Mouse (Mus musculus) brown adipose tissue, adult 24 weeks (tissue): Measurements from ENCODE around the gene Rplp0. TPM values are rescaled to one million over a fixed set of nuclear protein-coding genes. Genes with fewer than 3 reads are reported as not detected.
"Not testable (repeated sequence)": the region's sequence is repeated elsewhere in the genome, so short reads cannot be mapped to it uniquely, and the experiment has no call there.

Experiments used
- H3K27ac ChIP-seq: fragments of 200-500 bp; replicated peaks from 2 replicates; pipeline ENCODE4 v1.5.1; 2012; ENCODE audit warnings: low read depth, mild to moderate bottlenecking, low read length
- H3K4me1 ChIP-seq: fragments of 200-500 bp; 2 replicates; pipeline ENCODE4 v1.6.1; 2012; ENCODE audit warnings: low read length, mixed read lengths; ENCODE audit not compliant: control insufficient read depth, insufficient read depth, insufficient read length
- H3K4me3 ChIP-seq: fragments of 200-500 bp; 2 replicates; pipeline ENCODE4 v1.5.1; 2012; ENCODE audit warnings: low read depth, mild to moderate bottlenecking, low read length, moderate library complexity; ENCODE audit not compliant: insufficient read depth
- polyA plus RNA-seq: library from polyadenylated mRNA; stranded (reverse); fragments of >200 nt; gene quantifications from 2 replicates; pipeline ENCODE4 v1.2.4, GENCODE M21; 2012; ENCODE audit not compliant: missing spikeins, insufficient read depth, insufficient read length

Gene Rplp0
- polyA plus RNA-seq, 1 experiment: 575 TPM

DNA sequence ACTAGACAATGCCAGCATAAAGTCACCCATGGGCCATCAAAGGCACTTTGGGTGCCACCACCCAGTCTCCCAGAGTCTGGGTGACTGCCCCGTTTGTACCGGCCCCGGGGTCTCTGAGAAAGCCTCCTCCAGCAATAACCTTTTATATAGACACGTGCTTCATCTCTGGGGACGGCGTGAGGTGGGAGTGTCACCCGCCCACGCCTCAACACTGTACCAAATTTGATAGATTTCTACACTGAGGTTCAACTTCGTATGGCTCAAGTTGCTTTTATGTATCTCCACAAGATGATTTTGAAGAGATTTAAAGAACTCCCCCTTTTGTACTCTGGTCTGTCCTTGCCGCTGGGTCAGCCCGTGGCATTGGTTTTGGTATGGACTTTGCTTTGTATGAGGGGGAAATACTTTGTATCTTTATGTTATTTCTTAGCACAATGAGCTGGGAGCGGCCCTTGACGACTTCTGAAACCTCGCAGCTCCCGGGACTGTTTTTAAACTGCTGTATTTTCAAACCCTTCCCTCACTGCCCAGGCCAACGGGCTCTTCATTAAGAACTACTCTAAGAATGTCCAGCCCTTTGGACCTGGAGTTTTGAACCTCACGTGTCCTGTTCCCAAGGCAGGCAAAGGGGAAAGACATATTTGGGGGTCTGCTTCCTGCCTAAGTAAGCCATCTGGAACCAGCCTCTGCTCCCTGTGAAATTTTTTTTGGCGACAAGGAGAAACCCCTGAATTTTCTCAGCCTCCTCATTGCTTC lies 4.6 kb upstream of the Rplp0 start:
- H3K4me3 ChIP-seq: no peak overlapping the region
- no peaks in the 10 kb centered on the region for H3K4me1 ChIP-seq
- no peak overlapping the region for H3K27ac ChIP-seq

DNA sequence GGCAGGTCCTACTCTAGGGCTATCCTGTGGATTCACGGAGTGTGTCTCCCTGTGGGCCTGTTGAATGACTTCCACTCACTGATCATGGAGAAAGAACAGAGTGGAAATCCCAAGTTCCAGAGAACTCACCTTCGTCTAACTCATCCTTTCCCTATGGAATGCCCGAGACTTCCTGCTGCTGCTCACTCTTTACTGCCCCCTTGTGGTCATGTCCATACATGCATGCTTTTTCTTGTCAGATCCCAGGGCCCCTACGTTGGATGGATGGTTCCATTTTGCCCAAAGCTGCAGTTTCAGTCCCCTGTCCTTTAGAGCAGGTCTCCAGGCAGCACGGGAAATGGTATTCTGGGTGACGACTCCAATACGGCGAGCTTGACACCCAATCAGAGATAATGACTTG lies 3.0 kb upstream of the Rplp0 start:
- Histone ChIP-seq H3K4me1 (no peaks in the 10 kb centered on the region), H3K27ac (no peak overlapping the region), H3K4me3 (no peak overlapping the region)

DNA sequence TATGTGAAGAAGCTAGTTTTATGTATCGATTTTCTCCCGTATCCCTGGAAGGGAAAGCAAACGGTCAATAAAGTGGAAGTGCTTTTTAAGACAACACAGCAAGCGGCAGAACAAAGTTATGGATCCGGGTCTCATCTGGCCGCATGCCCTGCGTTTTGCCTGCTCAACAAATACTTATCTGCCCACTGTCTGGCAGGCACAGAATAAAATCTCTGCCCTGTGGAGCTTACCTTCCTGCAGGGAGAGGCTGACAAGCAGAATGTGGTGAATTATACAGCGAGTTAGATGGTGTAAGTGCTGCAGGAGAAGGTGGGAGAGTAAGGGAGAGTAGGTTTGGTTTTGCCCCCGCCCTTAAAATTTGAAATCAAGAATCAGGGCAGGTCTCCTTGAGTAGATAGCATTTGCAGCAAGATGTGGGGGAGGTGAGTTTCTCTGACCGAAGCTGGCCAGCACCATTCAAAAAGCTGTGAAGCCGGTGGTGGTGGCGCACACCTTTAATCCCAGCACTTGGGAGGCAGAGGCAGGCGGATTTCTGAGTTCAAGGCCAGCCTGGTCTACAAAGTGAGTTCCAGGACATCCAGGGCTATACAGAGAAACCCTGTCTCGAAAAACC lies 979 bp upstream of the Rplp0 start:
- no peaks in the 10 kb centered on the region for H3K4me1 ChIP-seq
- H3K4me3 ChIP-seq: no peak overlapping the region
- no peak overlapping the region for H3K27ac ChIP-seq

DNA sequence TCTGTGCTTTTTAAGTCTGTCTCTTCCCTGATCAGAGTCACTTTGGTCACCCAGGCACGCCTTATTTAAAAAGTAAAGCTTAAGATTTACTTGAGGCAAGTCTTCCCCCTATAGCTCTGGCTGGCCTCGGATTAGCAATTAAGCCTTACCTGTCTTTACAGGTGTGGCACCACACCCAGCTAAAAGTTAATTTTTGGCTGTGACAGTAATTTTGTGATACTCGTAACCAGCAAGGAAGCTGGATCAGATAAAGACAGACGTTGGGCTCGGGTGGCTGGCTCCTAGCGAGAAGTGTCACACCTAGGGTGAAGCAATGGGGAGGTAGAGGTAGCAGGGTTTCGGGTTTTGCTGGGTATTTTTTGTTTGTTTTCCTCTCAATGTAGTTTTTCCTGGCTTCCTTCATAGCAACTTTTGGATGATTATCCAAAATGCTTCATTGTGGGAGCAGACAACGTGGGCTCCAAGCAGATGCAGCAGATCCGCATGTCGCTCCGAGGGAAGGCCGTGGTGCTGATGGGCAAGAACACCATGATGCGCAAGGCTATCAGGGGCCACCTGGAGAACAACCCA lies 1.2 kb downstream of the Rplp0 start:
- Histone ChIP-seq H3K4me3 (peak overlapping the region; percentile 80), H3K4me1 (peaks cover 3% of the 10 kb centered on the region; the same call in 1 of the 2 replicates), H3K27ac (no peak overlapping the region)

DNA sequence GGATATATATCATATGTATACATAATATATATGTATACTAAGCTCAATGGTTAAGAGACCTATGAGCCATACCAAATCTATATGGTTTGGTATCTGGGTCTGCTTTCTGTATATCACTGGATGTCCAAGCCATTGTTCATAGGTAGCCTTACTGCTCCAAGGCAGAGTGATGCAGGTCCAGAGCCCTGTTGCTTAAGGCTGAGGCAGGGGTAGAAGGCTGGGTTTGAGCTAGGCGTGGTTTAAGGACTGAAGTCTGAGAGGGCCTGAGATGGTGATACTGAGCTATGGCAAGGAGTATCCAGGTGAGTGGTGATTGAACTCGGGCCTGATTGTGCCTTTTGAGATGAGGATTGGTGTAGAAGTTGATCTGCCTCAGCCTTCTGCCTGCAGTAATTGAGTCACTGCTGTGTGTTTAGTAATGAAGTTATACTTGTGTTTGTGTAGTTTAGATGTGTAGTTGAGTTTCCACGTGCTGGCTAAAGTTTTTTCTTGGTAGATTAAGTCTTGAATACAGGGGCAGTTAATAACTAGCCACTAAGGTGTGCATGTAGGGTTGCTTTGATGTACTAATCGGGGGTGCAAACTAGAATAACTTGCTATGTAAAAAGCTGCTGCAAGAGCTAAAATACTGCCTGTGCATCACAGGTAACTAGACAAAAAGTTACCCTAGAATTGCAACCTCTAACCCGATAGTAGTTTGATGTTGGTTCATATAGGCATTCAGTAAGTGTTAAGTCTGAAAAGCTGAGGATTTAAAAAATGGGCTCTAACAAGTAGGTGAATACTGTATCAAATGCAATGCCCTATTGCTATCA lies 4.7 kb downstream of the Rplp0 start:
- Histone ChIP-seq H3K27ac (no peak overlapping the region), H3K4me1 (peaks cover 13% of the 10 kb centered on the region), H3K4me3 (no peak overlapping the region)

DNA sequence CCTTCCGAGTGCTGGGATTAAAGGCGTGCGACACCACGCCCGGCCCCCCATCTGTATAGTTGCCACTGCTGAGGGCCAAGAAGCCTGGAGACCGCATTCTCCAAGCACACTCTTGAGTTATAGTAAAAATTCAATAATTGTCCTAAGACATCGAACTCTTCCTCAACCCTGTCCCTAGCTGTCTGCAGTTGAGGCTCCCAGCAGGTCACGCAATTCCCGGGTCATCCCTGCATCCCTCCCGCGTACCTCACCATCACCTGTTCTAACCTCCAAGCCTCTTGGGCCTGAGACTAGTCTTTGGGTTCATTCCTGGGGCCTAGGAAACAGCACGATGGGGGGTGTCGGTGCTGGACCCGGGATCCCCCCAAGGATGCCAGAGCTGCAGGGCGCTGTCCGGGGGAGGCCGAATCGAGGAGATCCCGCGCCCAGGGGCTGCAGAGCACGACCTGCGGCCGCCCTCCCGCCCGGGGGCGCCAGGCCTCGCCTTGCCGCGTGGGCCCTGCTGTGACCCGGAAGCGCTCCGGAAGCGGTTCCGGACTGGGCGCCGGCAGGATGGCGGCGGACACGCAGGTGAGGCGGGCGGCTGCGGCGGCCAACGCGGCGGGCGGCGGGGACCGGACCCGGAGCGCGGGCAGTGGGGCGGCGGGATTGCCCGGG lies 5.6 kb downstream of the Rplp0 start, which contains the start of gene Gcn1l1:
TSS of gene Gcn1l1 (plus strand) at position 518 of the 657 bp plus-strand sequence.
- Histone ChIP-seq H3K4me3 (peak within 1 kb of the TSS; percentile 87), H3K27ac (0 out of 2 replicates have a peak within 1 kb of the TSS, but pooled peaks have one; percentile 5), H3K4me1 (peaks cover 15% of the 10 kb centered on the region)

DNA sequence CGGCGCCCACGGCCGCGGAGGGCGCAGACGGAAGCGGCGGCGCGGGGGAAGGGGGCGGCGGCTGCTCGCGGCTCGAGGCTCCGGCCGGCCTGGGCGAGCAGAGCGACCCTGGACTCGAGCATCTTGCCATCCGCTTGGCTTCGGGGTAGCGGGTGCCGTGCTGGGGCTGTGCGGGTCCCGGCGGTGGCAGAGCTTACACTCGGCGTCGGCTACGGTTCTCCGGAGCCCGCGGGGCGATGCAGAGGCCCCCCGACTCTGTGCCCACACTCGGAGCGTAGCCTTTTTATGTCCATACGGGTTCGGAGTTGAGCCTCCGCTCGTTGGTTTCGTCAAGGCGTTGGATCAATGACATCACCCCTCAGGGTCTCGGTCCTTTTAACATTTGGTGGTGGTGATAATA lies 6.1 kb downstream of the Rplp0 start:
- H3K4me1 ChIP-seq: peaks cover 15% of the 10 kb centered on the region
- no peak overlapping the region for H3K27ac ChIP-seq
- peak overlapping the region; percentile 87 for H3K4me3 ChIP-seq

DNA sequence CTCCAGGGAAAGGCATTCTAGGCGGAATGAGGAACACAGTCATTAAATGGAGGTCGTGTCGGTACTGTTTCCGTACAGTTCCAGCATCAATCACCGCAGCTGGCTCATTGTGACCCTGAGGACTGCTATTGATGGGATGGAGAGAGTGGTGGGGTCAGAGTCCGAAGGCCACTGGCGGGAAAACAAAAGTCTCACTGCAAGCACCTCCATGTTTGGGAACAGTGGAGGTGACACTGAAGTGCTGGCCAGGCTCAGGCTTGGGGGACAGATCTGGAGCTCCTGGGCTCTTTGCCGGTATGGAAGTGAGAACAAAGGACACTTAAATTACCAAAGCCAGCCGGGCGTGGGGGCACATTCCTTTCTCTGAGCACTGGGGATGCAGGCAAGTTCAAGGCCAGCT lies 9.4 kb downstream of the Rplp0 start:
- peak overlapping the region; percentile 17 for H3K27ac ChIP-seq
- H3K4me3 ChIP-seq: no peak overlapping the region
- peaks cover 15% of the 10 kb centered on the region for H3K4me1 ChIP-seq

DNA sequence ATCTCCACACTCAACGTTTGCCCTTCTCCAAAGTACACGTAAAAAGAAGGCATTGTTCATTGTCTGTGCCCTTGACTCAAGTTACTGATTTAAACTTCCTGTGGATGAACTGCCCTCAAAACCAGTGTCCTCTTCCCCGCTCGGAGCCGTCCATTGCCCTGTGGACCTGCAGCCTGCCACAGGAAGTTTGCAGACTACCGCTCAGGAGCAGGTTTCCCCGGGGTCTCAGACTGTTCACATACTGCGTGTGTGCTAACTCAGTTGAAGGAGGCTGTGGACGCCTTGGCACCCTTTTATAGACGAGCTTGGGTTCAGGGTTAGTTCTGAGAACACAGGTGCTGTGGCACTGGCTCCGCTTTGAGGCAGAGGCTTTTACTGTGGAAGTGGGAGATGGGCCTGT lies 10.0 kb downstream of the Rplp0 start:
- peaks cover 18% of the 10 kb centered on the region for H3K4me1 ChIP-seq
- H3K4me3 ChIP-seq: no peak overlapping the region
- H3K27ac ChIP-seq: peak overlapping the region; percentile 17; the same call in 1 of the 2 replicates

DNA sequence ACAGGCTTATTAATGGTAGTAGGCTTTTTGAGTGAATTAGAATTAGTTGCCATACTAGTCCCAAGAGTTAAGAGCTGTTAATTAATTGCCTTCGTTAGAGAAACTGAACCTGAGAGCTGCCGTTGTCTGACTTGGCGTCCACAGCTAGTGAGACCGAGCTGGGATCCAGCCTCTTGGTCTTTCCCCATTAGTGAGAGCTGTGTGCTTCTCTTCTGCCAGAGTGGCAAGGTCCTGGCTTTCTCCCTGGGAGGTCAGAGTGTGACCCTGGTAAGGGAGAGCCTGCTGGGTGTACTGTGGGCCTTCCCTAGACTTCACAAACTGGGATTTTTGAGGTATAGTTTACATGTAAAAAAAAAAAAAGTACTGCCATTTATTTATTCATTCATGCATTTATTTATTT lies 10.5 kb downstream of the Rplp0 start:
- Histone ChIP-seq H3K27ac (no peak overlapping the region), H3K4me1 (peaks cover 19% of the 10 kb centered on the region)

DNA sequence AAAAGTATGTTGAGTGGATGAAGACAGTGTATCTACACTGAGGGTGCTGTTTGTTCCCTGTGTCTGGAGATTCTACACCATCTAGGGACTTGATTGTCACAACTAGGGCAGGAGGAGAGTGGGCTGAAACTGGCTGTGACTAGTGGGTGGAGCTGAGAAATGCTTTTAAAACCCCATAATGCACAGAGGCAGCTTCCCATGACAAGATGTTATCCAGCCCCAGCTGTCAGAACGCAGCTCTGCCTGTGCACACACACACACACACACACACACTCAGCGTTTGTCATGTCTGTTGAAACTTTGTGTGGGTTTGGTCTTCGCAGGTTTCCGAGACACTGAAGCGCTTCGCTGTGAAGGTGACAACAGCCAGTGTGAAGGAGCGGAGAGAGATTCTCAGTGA lies 11.8 kb downstream of the Rplp0 start:
- Histone ChIP-seq H3K4me3 (no peak overlapping the region), H3K27ac (no peak overlapping the region), H3K4me1 (peaks cover 19% of the 10 kb centered on the region)

More for the DNA sequence above, 10.5 kb downstream of the Rplp0 start:
- no peak overlapping the region for H3K4me3 ChIP-seq

DNA sequence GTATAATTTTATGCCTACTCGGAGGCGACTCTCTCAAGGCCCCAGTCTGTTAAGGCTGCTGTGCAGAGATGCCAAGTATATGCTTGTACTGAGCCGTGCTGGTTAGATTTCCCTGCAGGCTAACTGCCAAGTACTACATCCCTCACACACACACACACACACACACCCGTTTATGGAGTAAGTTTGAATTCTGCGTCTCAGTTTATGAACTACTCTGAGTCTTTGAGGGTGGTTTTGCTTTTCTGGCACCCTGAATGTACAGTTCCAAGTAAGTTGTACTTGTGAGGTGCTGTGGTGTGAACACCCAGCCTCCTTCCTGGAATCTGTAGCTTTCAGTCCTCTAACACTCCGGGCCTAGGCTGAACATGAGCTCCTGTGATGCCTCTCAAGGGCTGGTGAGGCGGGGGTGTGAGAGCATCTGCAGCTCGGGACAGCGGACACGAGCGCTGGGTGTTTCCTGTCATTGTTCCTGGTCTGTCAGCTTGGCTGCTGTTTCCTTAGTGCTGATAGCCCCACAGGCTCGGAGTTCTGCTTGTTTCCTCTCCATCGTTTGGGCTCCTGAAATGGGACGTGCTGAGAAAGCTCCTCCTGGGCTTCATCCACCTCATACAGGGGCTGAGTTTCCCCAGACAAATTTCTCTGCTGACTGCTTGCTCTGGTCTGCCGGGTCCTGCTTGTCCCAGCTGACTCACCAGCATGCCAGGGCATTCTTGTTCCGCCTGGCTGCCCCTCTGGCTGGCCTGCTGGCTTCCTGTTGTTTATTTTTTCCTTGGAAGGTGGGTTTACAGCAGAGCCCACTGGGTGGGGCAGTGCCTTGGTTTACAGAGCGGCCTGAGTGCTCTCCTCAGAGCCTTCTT lies 13.6 kb downstream of the Rplp0 start:
- H3K4me3 ChIP-seq: peak overlapping the region; percentile 2; the same call in 1 of the 2 replicates
- H3K4me1 ChIP-seq: peaks cover 16% of the 10 kb centered on the region

DNA sequence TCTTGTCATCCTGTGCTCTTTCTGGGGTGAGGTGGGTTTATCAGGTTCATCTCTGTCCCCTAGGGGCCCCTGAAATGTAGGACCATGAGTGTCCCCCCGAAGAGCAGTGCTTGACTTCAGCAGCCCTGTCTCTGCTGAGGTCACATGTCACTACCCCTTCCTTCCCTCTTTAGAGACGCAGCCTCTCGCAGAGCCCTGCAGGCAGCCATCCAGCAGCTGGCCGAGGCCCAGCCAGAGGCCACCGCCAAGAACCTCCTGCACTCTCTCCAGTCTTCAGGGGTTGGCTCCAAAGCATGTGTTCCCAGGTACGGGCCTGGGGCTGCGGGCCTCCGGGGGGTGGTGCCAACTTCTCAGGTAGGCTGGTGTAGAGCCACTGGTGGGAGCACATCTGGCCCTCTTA lies 15.7 kb downstream of the Rplp0 start:
- Histone ChIP-seq H3K4me3 (no peak overlapping the region), H3K27ac (peak overlapping the region; percentile 64; the same call in 1 of the 2 replicates), H3K4me1 (peaks cover 9% of the 10 kb centered on the region)

More for the DNA sequence above, 13.6 kb downstream of the Rplp0 start:
- H3K27ac ChIP-seq: peak overlapping the region; percentile 88

DNA sequence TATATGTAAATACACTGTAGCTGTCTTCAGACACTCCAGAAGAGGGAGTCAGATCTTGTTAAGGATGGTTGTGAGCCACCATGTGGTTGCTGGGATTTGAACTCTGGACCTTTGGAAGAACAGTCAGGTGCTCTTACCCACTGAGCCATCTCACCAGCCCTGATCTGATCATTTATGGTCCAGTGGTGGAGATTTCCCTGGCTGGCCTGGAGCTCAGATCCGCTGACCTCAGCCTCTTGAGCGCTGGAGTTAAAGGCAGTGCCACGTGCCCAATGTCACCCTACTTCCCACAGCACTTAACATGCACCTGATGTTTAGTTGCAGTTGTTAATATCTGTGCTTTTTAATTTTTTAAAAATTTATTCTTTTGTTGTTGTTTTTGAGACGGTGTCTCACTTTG lies 18.4 kb downstream of the Rplp0 start:
- H3K4me3 ChIP-seq, H3K4me1 ChIP-seq, H3K27ac ChIP-seq: not testable (repeated sequence)
